Mouse (Mus musculus) v-Abl transformed pro-B cells (cell line): ENCODE results near the gene Pofut2.

Experiments
- in situ Hi-C, 2 experiments: fragments of 400-800 bp; cut with MboI; formaldehyde crosslinking; loops; one replicate each; pipeline ENCODE4 v1.15.1; 2025; ENCODE audit not compliant: unreplicated experiment in 2 of 2

Gene Pofut2

DNA sequence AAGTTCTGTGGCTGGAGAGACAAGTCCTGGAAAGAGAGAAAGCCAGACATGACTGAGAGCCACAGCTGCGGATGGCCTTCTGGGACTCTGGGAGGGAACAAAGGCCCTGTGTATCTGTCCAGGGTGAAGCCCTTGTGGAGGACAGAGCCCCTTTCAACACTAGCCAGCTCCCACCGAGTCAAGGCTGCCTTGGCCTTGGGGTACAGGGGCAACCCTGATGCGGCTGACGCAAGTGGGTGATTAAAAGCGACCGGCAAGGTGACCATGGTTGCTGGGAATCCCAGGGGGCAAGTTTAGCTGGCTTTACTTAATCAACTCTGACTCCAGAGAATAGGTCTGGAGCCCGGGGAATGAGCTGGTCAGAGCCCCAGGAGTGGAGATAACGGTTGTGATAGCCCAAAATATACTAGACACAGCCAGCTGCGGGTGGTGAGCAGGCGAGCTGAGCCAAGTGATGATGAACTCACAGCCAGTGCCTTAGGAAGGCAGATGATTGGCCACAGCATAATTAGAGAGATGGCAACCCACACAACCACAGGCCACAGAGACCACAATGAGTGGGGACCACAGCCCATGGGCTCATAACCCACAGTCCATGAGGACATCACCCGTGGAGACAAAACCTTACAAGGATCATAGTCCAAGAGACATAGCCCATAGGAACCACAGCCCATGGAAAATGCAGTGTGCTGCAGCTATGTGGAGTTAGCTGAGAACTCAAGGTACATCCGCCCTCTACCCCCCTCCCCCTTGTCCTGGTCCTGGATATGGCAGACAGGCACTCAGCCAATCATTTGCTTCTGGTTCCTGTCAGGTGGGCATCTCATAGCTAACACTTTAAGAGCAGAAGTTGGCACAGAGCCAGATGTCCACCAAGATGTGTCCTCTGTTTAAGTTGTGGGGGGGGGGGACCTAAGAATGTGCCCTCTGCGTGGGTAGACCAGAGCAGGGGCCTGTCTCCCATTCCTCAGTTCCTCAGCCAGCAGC lies 29.1 kb upstream of the Pofut2 start:
- in situ Hi-C loops = no loop called here

DNA sequence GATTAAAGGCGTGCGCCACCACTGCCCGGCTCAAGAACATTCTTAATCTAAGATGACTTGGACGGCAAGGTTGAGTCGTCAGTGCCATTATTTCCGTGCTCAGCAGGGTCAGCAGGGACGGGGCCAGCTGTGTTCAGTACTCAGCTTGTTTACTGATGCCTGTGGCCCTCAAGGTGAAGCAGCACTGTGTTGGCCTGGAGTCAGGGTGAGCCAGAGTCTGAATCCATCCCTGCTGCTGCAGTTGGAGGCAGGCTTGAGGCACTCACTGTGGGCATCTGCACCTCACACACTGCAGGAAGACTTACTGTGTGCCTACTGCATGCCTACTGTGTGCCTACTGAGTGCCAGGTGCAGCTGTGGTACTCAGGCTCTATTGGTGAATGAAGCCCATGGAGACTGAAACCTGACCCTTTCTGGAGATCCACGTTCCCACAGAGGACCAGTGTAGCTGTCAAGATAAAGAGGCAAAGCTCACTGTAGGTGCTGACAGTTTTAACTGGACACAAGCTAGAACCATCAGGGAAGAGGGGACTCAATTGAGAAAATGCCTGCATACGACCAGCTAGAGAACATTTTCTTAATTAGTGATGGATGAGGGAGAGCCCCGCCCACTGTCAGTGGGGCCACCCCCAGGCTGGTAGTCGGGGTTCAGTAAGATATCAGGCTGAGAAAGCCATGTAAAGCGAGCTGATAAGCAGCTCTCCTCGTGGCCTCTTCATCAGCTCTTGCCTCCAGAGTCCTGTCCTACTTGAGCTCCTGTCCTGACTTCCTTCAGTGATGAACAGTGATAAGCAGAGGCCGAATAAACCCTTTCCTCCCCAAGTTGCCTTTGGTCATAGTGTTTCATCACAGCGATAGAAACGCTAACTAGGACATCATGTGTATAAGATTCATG lies 26.9 kb upstream of the Pofut2 start:
- in situ Hi-C loops = no loop called here

DNA sequence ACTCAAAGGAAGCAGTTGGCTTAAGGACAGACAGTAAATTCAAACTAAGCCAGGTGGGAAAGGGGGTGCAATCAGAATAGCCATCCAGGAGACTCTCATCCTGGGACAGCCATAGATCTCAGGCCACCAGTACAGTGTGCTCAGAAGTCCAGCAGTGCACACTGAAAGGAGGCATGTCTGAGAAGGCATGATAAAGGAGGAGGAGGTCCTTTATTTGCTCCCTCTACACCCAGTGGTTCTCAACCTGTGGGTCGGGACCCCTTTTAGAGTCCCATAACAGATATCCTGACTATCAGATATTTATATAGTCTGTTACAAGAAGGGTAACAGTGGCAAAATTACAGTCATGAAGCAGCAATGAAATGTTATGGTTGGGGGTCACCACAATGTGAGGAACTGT lies 25.8 kb upstream of the Pofut2 start:
- in situ Hi-C loops = no loop called here

DNA sequence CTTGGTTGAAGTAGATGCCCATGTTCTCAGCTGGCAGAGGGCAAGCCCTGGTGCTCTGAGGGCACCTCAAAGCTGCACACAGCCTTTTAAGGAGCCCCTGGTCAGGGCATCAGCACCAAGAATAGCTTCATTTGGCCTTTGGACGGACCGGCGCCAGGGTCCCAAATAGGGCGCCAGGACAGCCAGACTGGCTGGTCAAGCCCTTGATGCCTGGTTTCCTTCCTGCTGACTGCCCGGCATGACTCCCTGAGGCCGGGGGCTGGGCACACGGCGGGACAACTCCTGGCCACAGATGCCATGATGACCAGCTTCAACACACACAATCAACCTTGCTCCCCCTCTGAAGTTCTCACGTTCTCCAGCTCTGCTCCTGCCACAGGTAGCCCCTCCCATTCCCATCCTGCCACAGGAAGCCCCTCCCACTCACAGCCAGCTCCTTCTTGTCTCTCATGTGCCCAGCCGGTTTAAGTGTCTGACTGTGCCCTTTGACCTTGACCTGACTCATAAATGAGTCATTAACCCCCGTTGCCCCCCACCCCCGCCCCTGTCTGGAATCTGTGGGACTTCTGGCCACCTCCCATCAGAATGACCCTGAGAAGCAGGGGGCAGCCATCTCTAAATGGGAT lies 23.9 kb upstream of the Pofut2 start:
- in situ Hi-C loops = no loop called here

DNA sequence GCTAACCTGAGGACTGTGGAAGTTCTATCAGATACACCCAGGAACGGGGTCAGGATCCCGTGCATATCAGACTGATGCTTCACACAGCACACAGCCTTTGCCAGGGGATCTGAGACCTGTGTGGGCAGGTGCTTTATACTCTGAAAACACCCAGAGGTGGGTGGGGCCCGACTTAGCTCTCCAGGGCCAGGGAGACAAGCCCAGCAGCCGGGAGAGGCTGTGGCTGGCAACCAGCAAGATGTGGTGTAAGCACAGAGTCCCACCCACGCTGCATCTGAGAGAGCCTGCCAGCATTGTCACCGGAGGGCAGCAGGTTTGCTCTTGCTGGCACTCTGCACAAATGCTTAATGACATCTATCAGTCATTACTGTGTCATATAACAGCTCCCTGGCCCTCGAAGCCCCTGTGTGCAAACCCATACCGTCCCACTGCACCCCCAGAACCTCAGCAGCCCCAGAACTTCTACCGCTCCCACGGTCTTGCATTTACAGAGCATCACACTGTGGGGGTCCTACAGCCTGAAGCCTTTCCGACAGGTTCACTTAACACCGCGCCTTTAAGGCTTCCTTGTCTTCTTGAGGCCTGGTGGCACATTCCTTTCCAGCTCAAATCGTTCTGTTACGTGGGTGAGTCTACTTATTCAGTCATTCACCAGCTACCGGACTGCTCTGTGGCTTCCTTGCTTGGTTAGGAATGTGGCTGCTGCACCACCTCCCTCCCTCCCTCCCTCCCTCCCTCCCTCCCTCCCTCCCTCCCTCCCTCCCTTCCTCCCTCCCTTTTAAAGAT lies 21.0 kb upstream of the Pofut2 start:
- in situ Hi-C loops = no loop called here

DNA sequence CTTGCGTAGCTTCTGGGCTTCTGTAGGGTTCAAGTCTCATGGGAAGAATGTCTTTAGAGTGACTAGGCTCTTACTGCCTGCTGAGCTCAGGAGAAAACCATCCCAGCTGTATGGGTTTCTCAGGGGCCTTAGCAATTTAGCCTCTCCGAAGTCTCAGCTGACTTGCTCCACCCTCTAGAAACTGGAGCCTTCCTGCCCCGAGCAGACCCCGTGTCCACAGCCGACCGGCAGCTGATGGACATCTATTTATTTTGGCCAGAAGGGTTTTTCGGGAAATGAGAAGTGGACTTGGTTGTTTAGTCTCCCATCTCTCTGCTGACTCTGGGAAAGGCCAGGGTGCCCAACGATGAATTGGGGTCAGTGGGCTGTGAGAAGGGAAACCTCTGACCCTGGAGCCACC lies 18.3 kb upstream of the Pofut2 start:
- in situ Hi-C loops = no loop called here

DNA sequence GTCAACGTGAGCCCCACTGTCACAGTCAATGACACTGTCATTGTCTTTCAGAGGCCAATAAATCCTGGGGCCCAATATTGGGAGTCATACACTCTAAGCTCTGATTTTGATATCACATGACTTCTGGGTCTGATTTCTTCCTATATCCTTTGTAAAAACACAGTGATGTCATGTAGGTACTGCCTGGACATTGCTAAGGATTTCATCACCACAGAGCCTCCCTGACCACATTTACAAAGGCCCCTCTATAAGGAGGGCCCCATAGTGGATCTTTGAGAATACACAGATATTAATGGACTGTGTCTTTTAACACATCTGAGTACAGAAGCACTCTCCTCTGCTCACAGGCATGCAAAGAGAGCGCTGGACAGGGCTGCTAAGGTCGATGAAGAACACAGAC lies 16.6 kb upstream of the Pofut2 start:
- in situ Hi-C loops = no loop called here

DNA sequence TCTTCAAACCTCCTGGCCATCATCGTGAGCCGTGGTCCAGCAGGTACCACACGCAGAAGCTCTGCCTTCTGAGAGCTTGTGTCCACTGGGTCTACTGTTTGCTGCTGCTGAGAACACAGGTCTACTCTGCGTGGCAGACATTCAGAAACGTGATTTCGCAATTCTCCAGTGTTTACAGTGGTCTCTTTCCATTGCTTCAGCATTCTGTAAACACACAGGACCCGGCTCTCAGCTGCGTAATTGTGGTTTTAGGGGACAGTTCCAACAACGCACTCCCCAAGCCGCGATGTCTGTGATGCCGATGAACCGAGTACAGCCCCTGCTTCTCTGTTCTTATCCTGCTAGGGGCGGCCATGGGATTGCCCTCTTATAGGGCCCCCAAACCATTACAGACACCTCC lies 16.1 kb upstream of the Pofut2 start:
- in situ Hi-C loops = no loop called here

DNA sequence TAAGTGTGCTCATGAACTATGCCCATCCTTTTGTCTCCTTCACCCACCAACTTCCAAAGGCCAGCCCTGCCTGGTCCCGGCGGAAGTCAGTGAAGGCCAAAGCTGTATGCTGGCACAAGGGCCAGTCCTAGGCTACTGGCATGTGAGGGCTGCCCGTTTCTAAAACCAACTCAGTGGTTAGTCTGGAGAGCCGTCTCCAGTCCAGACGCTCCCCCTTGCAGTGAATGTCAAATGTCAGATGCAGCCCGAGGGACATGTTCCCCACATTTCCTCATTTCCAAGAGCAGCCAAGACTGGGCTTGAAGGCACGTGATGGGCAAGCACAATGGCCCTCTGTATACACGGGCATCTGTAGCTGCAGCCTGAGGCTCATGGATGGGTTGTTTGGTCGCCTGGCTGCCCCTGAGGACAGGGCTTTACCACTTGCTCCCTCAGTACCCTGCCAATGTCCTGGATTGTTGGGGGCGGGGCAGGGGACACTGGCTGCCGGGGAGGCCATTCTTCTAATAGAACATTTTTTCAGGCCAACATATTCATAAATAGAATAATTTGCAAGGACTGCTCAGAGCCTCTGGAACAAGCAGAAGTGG lies 15.4 kb upstream of the Pofut2 start:
- in situ Hi-C loops = no loop called here

DNA sequence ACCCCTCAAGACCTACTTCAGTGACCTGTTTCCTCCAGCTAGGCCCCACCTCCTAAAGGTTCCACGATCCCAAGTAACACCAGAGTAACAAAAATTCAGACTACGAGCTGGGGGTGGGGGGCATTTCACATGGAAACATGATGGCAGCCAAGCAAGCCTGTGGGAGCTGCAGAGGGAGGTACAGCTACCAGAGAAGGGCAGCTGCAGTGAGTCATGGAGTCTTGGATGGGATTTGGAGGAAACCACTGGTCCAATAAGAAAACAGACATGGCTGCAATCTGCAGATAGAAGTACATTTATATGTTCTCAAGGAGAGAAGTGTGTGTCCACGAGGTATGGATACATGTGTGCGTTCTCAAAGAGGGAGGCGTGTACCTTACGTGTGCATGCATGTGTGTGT lies 14.2 kb upstream of the Pofut2 start:
- in situ Hi-C loops = no loop called here

DNA sequence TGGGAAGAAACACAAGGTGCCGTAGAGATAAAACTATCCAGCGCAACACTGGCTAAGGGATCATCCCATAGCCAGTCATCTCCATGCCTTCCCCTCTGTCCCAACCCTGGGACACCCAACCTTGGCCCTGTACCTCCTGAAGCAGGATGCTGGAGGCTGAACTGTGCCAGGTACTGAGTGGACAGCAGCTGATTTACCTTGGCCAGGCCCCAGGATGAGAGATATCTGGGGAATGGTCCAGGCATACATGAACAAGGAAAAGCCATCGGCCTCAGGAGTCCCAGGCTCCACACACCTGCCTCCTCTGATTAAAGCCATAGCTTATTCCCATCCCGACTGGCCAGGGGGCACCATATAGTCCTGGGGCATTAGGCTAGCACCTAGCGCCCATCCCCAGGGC lies 12.0 kb upstream of the Pofut2 start:
- in situ Hi-C loops = no loop called here

DNA sequence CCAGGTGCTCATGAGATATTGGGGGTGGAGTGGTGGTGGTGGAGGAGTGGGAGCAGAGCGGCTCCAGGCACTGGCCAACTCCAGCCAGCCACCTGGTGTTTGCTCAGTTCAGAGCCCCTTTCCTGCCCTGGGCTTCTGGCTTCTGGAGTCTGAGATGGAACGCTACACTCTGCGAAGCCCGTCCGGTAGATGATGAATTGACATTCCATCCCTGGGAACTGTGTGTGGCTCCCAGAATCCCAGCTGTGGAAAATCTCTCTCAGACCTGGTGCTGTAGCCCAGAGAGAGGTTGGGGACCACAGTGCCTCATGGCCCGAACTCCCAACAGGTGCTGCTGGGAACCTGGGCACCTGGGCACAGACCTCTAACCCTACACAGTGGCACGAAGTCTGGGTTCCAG lies 11.3 kb upstream of the Pofut2 start:
- in situ Hi-C loops = no loop called here

DNA sequence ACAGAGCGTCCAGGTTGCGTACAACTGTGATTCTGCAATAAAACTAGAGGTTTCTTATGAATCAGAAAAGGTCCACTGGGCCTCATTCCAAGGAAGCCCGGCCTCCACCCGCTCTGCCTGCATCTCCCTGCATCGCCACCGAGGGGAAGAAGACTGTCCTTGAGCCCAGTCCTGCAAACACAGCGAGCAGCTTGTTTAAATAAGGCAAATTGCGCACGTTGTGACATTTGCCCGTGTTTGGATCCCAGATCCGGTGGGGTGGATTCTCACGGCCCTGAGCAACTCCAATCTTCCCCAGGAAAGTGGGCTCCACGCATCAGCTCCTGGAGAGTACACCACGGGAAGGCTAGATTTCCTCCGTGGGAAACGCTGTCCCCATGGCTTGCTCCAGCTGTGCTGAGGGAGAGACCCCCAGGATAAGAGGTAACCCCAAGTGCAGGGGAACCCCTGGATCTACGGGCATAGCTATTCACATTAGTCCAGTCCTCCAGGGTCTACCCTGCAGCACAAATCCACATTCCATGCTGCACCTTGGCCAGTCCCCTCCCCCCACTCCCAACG lies 7.7 kb upstream of the Pofut2 start:
- in situ Hi-C loops = loop anchor here (5.0 to 10.0 kb wide), 5 partner anchors 117 to 1233 kb away; partner anchors contain the start of gene Lss (in 1 of the 2)

DNA sequence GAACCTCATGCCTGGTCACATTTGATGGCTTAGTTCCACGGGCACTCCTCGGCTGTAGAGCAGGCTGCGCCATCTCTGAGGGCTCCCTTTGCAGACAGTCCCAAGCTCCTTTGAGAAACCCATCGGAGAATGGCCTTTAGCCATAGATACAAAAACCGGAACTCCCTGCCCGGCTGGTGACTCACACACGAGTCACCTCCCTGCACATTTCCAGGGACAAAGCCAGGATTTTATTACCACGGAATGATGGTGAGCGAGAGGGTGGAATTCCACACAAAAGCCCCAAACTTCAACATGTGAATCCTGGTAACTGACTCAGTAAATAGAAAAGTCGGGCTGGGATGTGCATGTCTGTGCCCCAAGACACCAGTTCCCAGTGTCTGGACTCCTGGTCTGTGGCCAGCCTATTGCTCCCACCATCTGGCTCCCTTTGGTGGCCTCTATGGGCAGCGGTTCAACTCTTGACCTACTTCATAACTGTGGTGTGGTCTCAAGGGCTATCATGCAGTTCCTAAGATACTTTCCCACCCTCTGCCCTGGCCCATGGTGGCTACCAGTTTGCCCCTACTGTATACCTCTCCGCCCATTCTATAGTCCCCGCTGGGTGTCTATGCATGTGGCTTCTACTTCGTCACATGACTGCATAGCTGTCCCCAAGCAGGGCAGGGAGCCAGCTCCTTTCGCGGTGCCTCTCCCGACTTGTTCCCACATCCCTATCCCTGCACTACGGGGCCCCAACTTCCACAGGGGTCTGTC lies 7.1 kb upstream of the Pofut2 start:
- in situ Hi-C loops = loop anchor here (5.0 to 10.0 kb wide), 5 partner anchors 117 to 1233 kb away; partner anchors contain the start of gene Lss (in 1 of the 2)

DNA sequence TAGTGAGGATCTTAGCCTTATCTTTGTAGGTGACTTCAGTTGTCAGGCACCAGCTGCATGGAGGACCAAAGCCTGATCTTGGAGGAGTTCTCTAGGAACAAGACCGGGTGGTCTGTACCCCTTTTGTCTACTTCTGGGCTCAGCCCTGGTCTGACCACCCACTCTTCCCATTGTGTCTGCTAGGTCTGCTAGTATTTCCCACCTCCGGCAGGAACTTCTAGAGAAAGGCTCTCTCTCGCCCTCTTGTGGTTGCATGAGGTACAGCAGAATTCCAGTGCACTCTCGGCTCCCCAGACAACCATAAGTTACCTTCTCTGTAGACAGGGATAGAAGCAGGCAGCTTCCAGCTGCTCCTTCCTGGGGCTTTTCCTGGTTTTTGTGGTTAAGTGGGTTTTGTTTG lies 6.2 kb upstream of the Pofut2 start:
- in situ Hi-C loops = loop anchor here (5.0 to 10.0 kb wide), 5 partner anchors 118 to 1232 kb away; partner anchors contain the start of gene Lss (in 1 of the 2)

DNA sequence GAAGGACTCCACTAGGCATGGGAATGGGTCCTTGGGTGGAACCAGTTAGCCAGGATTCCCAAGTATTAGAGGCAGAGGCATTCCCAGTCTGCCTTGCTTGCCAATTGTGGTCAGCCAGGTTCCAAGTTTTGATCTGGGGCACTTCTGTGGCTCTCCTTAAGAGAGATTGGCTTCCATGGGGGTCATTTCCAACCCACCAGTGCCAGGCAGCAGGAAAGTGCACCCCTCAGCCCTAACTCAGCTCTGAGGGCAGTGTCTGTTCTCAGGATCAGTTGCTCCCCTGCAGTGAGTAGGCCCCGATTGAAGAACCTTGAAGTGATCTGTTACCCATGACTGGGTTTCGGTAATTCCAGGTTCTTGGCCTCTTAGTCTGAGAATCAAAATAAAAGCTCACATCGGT lies 3.8 kb upstream of the Pofut2 start:
- in situ Hi-C loops = loop anchor here (10.0 kb wide), 4 partner anchors 120 to 1230 kb away; partner anchors contain the start of gene Lss (in 1 of the 2)

DNA sequence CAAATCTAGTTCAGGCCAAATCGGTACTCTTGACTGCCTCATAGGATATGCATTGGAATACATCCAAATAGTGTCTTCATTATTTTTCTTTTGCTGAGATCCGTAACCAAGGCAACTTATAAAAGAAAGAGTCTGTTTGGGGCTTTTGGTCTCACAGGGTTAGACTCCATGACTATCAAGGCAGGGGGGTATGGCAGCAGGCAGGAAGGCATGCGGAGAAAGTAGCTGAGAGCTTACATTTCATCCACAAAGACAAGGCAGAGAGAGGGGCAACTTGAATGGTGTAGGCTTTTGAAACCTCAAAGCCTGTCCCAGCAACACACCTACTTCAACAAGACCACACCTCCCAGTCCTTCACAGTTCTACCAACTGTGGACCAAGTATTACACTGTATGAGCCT lies 3.3 kb upstream of the Pofut2 start:
- in situ Hi-C loops = loop anchor here (10.0 kb wide), 4 partner anchors 121 to 1229 kb away; partner anchors contain the start of gene Lss (in 1 of the 2)

DNA sequence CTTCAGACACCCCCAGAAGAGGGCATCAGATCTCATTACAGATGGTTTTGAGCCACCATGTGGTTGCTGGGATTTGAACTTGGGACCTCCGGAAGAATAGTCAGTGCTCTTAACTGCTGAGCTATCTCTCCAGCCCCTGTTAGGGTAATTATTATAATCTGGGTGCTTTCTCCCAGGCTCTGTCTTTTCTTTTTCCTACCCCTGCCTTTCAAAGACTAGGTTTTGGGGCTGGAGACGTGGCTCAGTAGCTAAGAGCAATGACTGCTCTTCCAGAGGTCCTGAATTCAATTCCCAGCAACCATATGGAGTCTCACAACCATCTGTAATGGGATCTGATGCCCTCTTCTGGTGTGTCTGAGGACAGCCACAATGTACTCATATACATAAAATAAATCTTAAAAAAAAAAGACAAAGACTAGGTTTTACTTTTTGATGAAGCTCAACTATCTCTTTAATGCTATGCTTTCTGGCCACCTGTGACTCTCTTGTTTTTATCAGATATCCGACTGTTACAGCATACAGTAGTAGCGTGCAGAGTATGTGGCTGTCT lies 902 bp upstream of the Pofut2 start:
- in situ Hi-C loops = loop anchor here (10.0 kb wide), 4 partner anchors 123 to 1227 kb away; partner anchors contain the start of gene Lss (in 1 of the 2)
